Mouse (Mus musculus): ENCODE results near the gene Tmem273. TPM values are rescaled to one million over a fixed set of nuclear protein-coding genes. Genes with fewer than 3 reads are reported as not detected.

The Tmem273 gene
- polyA plus RNA-seq, 1 experiment, result 2.4 TPM

GRCm38 (mm10) chr14:32823861-32824260 is 38.1 kb downstream of the Tmem273 start:
- 35% methylated on average over 3 of the region's 3 CpGs for WGBS
- no peak for DNase-seq
- H3K4me3 ChIP-seq (replicated peaks; ENCODE audit: extremely low read depth, low read depth, low read length), result no peak overlapping the region
- H3K4me1 ChIP-seq (ENCODE audit: control insufficient read depth, insufficient read depth, low read length), result peaks cover 17% of the 10 kb centered on the region
- TF ChIP-seq CTCF (IDR thresholded peaks at IDR 0.05; ENCODE audit: insufficient read depth, low read length), result no peak
- no peak for TF ChIP-seq POLR2A (IDR thresholded peaks at IDR 0.05; ENCODE audit: borderline replicate concordance, extremely low read depth, low read depth, low read length)

GRCm38 (mm10) chr14:32824267-32825150 is 38.7 kb downstream of the Tmem273 start:
- WGBS, result 61% methylated on average over 14 of the region's 14 CpGs

GRCm38 (mm10) chr14:32825426-32826032 is 39.8 kb downstream of the Tmem273 start:
- Histone ChIP-seq H3K4me3 (replicated peaks; ENCODE audit: extremely low read depth, low read depth, low read length) (no peak overlapping the region), H3K4me1 (ENCODE audit: control insufficient read depth, insufficient read depth, low read length) (peaks cover 17% of the 10 kb centered on the region)
- TF ChIP-seq POLR2A (IDR thresholded peaks at IDR 0.05; ENCODE audit: borderline replicate concordance, extremely low read depth, low read depth, low read length) (peak; percentile 45; the same call in 1 of the 2 replicates), CTCF (IDR thresholded peaks at IDR 0.05; ENCODE audit: insufficient read depth, low read length) (no peak)
- WGBS, result 13% methylated on average over 11 of the region's 11 CpGs
- no peak for DNase-seq

More at GRCm38 (mm10) chr14:32824267-32825150, 38.7 kb downstream of the Tmem273 start:
- no peak for DNase-seq
- no peak overlapping the region for H3K4me3 ChIP-seq (replicated peaks; ENCODE audit: extremely low read depth, low read depth, low read length)
- TF ChIP-seq CTCF (IDR thresholded peaks at IDR 0.05; ENCODE audit: insufficient read depth, low read length), result no peak
- TF ChIP-seq POLR2A (IDR thresholded peaks at IDR 0.05; ENCODE audit: borderline replicate concordance, extremely low read depth, low read depth, low read length), result no peak
- peaks cover 17% of the 10 kb centered on the region for H3K4me1 ChIP-seq (ENCODE audit: control insufficient read depth, insufficient read depth, low read length)

- DNase-seq, result no peak
- 43% methylated on average over 4 of the region's 4 CpGs for WGBS
- Histone ChIP-seq H3K4me3 (replicated peaks; ENCODE audit: extremely low read depth, low read depth, low read length) (no peak overlapping the region), H3K4me1 (ENCODE audit: control insufficient read depth, insufficient read depth, low read length) (peaks cover 17% of the 10 kb centered on the region)
- TF ChIP-seq CTCF (IDR thresholded peaks at IDR 0.05; ENCODE audit: insufficient read depth, low read length) (no peak), POLR2A (IDR thresholded peaks at IDR 0.05; ENCODE audit: borderline replicate concordance, extremely low read depth, low read depth, low read length) (no peak)
These were observed 41.4 kb downstream of the Tmem273 start for GRCm38 (mm10) chr14:32827165-32827564.

- peak; percentile 9 for DNase-seq
- TF ChIP-seq CTCF (IDR thresholded peaks at IDR 0.05; ENCODE audit: insufficient read depth, low read length) (no peak), POLR2A (IDR thresholded peaks at IDR 0.05; ENCODE audit: borderline replicate concordance, extremely low read depth, low read depth, low read length) (no peak)
These were observed 42.4 kb downstream of the Tmem273 start for GRCm38 (mm10) chr14:32827994-32828650.

GRCm38 (mm10) chr14:32833847-32834246 is 48.1 kb downstream of the Tmem273 start, which contains the start of gene Fam170b:
TSS of gene Fam170b (plus strand) at chr14:32833962.
- TF ChIP-seq POLR2A (IDR thresholded peaks at IDR 0.05; ENCODE audit: borderline replicate concordance, extremely low read depth, low read depth, low read length) (no peak), CTCF (IDR thresholded peaks at IDR 0.05; ENCODE audit: insufficient read depth, low read length) (no peak)
- no peak for DNase-seq
- WGBS, result 72% methylated on average over 8 of the region's 8 CpGs
- no peak within 1 kb of the TSS for H3K4me3 ChIP-seq (replicated peaks; ENCODE audit: extremely low read depth, low read depth, low read length)
- no peaks in the 10 kb centered on the region for H3K4me1 ChIP-seq (ENCODE audit: control insufficient read depth, insufficient read depth, low read length)

More at GRCm38 (mm10) chr14:32827994-32828650, 42.4 kb downstream of the Tmem273 start:
- WGBS, result 34% methylated on average over 6 of the region's 6 CpGs
- H3K4me3 ChIP-seq (replicated peaks; ENCODE audit: extremely low read depth, low read depth, low read length), result no peak overlapping the region
- peaks cover 17% of the 10 kb centered on the region for H3K4me1 ChIP-seq (ENCODE audit: control insufficient read depth, insufficient read depth, low read length)

- DNase-seq, result no peak
- H3K4me1 ChIP-seq (ENCODE audit: control insufficient read depth, insufficient read depth, low read length), result no peaks in the 10 kb centered on the region
- no peak for TF ChIP-seq POLR2A (IDR thresholded peaks at IDR 0.05; ENCODE audit: borderline replicate concordance, extremely low read depth, low read depth, low read length)
- no peak for TF ChIP-seq CTCF (IDR thresholded peaks at IDR 0.05; ENCODE audit: insufficient read depth, low read length)
- 74% methylated on average over 14 of the region's 14 CpGs for WGBS
- H3K4me3 ChIP-seq (replicated peaks; ENCODE audit: extremely low read depth, low read depth, low read length), result no peak overlapping the region
These were observed 49.4 kb downstream of the Tmem273 start for GRCm38 (mm10) chr14:32835181-32835580.

GRCm38 (mm10) chr14:32835596-32835995 is 49.8 kb downstream of the Tmem273 start:
- TF ChIP-seq POLR2A (IDR thresholded peaks at IDR 0.05; ENCODE audit: borderline replicate concordance, extremely low read depth, low read depth, low read length) (no peak), CTCF (IDR thresholded peaks at IDR 0.05; ENCODE audit: insufficient read depth, low read length) (no peak)
- Histone ChIP-seq H3K4me3 (replicated peaks; ENCODE audit: extremely low read depth, low read depth, low read length) (no peak overlapping the region), H3K4me1 (ENCODE audit: control insufficient read depth, insufficient read depth, low read length) (no peaks in the 10 kb centered on the region)
- DNase-seq, result no peak
- 83% methylated on average over 14 of the region's 14 CpGs for WGBS

GRCm38 (mm10) chr14:32836191-32836590 is 50.4 kb downstream of the Tmem273 start:
- TF ChIP-seq CTCF (IDR thresholded peaks at IDR 0.05; ENCODE audit: insufficient read depth, low read length) (no peak), POLR2A (IDR thresholded peaks at IDR 0.05; ENCODE audit: borderline replicate concordance, extremely low read depth, low read depth, low read length) (no peak)
- H3K4me1 ChIP-seq (ENCODE audit: control insufficient read depth, insufficient read depth, low read length), result no peaks in the 10 kb centered on the region
- WGBS, result 89% methylated on average over 11 of the region's 11 CpGs

More at GRCm38 (mm10) chr14:32836191-32836590, 50.4 kb downstream of the Tmem273 start:
- no peak overlapping the region for H3K4me3 ChIP-seq (replicated peaks; ENCODE audit: extremely low read depth, low read depth, low read length)
- DNase-seq, result no peak
